Mouse (Mus musculus) heart, adult 9 months (tissue): ENCODE measurements around the gene Tnfsf13b.

ENCODE experiments used
- DNase-seq, 2 experiments: peaks; one replicate each; pipeline ENCODE4 v3.0.0; 2022; ENCODE audit warnings: low spot score in 2 of 2

Tnfsf13b gene

DNA sequence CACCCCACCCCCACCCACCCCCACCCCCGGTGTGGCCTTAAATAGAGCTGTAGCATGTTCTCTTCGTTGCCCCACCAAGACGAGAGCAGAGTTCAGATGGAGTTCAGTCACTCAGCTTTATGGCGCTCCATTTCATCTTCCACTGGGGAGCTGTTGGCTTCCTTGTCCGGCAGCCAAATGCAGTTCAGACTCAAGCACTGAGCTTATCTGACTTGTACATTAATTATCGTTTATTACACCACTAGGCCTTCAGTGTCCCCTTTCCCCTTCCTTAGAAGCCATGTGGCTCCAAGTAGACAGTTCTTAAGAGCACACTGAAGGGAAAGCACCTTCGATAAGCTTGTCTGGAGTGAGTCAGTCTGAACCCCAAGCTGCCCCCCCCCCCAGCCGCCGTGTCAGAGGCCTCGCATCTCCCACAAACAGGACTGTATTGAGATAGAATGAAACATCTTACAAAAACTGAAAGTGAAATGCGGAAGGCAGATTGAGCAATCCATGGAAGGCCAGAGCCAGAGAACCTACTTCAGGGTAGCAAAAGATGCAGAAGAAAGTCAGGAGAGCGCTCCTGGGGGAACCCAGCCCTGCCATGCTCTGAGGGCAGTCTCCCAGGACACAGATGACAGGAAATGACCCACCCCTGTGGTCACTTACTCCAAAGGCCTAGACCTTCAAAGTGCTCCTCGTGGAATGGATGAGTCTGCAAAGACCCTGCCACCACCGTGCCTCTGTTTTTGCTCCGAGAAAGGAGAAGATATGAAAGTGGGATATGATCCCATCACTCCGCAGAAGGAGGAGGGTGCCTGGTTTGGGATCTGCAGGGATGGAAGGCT, at the start of gene Tnfsf13b:
Gene Tnfsf13b (plus strand): TSS at position 312 of the 830 bp plus-strand sequence.
- DNase-seq, result peak; percentile 30 to 33

GRCm38 (mm10) chr8:9958338-9958737, 47.9 kb upstream of the Tnfsf13b start:
- no peak for DNase-seq

DNA sequence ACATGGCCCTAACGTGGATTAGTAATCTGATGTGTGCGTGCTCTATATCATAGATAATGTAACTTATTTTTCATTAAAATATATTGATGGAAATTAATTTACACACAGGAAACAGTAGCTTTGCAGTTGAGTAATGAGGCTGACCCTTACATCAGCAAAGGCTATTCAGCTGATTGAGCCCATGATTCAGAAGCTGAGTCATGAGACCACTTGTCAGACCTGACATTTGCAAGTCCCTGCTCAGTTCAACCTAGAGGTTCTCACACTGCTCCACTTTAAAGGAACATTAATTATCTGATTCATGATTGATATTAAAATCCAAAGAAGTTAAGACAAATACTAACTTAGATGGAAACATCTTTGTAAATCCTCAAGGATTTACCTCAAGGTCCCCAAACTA, 46.3 kb upstream of the Tnfsf13b start:
- no peak for DNase-seq

GRCm38 (mm10) chr8:9971866-9972265, 34.4 kb upstream of the Tnfsf13b start:
- DNase-seq, result no peak

DNA sequence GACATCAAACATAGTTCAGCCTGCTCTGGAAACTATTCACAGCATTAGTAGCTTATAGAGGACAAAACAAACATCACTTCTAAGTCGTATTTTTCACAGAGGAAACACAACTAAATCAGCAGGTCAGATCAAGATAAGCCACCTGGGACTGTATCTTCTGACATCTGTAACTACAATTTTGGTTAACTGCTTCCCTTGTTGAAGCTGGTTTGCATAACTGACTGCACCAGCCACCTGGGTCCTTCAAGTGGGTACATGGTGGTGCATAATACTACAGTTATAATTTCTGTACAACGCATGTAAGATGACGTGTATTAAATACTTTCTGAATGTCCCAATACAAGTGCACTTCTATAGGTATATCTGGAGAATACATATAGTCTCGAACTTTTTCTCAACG, 31.0 kb upstream of the Tnfsf13b start:
- DNase-seq, result no peak

GRCm38 (mm10) chr8:9975898-9976611, 30.2 kb upstream of the Tnfsf13b start:
- DNase-seq, result peak; percentile 99

DNA sequence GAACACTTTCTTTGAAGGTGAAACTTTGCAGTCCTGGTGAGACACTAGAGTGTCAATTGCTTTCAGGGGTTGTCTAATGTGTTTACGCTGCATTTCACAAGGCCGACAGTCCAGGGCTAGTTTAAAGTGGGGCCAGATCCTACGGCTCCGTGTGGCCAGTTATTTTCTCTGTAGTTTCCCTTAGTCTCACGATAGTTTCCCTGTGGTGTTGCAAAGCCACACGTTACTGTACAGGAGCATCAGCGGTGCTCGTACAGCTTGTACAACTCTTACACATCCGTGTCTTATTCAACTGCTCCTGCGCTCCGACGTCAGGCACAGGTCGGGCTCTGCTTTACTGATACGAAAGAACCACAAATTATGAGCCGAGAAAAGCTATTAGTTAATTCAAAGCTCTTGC, 29.3 kb upstream of the Tnfsf13b start:
- peak in 1 of 2 experiments; percentile 3 for DNase-seq

DNA sequence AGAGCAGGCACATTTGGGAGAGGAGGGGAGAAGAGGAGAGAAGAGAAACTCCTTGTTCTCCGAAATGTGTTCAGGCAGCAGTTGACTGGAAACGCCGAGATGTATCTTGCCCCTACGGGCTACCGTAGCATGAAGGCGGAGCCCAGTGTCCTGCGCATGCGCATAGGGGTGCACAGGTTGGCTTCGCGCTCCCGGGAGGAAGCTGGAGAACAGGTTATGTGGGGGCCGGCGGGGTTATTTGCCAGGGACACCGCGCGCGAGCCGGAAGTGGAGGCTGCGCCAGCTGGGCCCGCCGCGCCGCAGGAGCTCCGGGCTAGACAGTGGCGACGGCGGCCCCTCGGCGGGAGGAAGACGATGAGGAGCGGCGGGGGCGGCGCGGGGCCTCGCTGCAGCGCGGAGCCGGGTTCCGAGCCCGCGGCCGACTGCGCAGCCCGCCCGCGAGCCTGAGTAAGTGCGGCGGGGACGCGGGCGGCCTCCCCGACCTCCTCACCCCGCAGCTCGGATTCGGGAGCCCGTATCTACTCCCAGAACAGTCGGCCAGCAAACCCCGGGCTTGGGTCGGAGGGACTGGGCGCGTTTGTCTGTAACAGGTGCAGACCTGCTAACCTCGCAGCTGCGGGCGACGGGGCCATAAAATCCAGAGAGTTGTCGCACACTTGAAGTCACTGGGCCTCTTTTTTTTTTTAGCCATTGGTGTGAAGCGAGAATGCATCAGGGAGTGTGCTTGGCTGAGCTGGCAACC, 28.5 kb upstream of the Tnfsf13b start, which contains the start of the genes Lig4 and Abhd13:
Gene Lig4 (minus strand): TSS at position 114 of the 742 bp plus-strand sequence.
Gene Abhd13 (plus strand): TSS at position 135 of the 742 bp plus-strand sequence.
- DNase-seq, result peak; percentile 96 to 98

DNA sequence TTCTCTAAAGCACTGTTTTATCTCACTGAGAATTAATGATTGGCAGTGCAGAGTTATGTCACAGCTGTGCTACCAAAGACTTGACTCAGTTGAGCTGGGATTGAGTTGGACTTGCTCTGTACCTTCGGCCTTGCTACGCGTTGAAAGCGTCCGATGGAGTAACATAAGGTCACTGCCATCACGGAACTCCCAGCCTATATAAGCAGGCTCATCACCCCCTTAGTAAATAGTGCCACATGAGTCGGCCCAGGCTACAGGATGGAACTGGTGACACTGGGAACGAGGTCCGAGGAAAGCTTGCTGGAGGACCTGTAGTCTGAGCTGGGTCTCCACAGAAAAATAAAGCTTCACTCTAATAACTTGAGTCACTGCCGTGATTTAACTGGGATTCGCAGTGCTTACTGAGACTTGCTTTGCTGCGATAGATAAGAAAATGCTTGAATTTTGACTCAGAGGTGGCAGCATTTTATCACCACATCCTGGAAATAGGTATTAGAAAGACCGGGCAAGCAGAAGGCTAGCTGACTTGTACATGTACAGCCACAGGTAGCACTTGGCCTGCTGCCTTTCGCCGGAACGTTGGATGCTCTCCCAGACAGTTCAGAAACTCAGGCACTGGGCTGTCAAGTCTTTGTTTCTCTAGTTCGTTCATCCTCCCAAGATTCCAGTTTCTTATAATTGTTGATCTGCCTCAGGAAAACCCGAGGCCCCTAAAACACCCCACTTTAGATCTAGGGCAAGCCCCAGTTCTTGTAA, 27.6 kb upstream of the Tnfsf13b start:
- DNase-seq, result peak in 1 of 2 experiments; percentile 10

DNA sequence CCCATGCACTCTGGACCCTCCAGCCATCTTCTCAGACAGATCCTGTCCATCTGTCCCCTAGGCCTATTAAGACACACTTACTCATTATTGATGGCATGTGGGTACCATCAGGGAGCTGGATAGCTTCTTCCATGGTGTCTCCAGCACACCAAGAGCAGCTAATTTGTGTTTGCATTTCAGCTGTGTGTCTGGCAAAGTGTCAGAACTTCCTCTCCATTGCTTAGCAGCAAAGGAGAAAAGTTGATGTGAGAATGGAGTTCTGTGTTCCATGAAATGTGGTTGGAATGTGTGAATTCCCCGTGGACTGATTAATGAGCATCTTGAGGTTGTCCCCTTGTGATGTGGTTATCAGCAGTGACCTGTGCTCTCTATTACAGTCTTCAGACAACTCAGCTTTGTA, 26.5 kb upstream of the Tnfsf13b start:
- DNase-seq, result no peak

GRCm38 (mm10) chr8:9980188-9980587, 26.1 kb upstream of the Tnfsf13b start:
- no peak for DNase-seq

DNA sequence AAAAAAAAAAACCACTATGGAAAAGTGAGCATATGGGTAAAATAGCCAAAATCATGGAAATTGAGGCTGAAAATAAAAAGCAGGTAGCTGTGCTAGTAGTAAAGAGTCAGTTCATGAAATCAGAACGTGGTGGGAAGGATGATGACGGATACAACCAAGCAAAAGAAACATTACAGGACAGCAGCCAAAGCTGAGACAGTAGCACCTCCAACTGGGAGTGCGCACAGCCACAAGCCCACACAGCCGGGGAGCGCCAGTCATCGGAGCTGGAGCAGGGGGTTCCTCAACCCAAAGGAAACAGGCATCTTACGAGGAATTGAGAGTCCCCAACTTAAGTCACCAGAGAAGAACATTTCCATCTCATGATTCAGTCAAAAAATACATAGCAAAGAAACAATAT, 2.2 kb upstream of the Tnfsf13b start:
- DNase-seq, result no peak

DNA sequence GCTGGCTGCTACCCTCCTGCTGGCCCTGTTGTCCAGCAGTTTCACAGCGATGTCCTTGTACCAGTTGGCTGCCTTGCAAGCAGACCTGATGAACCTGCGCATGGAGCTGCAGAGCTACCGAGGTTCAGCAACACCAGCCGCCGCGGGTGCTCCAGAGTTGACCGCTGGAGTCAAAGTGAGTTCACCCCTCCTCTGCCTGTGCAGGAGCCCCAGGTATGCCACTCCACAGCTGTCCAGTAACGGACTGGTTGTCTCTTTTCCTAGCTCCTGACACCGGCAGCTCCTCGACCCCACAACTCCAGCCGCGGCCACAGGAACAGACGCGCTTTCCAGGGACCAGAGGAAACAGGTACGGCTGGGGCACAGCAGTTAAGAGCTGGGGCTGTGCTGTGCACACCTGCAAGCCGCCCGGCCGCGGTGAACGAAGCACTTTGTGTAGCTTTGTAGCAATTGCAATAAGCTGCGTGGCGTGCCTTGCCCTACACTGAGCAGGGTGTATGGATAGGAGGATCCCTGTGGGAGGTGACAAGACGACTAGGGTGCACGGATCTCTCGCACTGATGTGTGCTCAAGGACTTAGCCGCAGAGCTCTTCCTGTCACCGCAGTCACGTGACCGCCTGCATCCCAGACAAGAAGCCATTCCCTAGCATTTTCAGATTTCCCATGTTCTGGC, 856 bp downstream of the Tnfsf13b start:
- DNase-seq, result peak in 1 of 2 experiments; percentile 3

DNA sequence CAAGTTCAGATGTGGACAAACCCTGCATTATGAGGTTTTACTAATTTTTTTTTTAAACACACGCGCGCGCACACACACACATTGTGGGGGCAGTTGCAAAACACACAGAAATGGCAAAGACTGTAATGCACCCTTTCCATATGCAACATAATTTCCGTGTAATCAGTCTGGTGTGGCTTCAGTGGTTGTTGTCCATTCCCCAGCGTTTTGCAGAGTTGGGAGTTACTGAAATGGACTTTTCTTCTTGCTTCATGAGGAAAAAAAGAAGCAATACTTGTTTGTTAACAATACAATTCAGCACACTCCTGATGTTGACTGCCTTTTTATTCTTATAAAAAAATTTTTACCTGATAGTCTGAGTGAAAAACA, 1.4 kb downstream of the Tnfsf13b start:
- no peak for DNase-seq

DNA sequence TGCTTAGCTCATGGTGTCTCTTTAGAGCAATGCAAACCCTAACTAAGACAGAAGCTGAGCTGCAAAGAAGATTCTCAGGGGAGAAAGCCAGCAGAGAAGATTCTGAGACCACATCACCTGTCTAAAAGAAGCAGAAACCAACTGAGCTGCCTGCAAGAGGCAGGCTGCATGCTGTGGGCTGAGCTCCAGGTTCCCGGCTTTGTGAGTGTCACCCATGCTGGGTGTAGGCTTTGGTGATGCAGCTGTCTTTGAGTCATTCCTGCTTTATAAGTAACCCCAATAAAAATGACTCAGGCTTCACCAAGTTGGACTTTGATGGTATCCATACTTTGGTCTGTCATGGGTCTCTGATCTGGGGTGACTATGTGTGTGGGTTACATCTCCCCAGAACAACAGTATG, 10.0 kb downstream of the Tnfsf13b start:
- no peak for DNase-seq

GRCm38 (mm10) chr8:10017231-10017630, 11.0 kb downstream of the Tnfsf13b start:
- peak; percentile 7 to 35 for DNase-seq

DNA sequence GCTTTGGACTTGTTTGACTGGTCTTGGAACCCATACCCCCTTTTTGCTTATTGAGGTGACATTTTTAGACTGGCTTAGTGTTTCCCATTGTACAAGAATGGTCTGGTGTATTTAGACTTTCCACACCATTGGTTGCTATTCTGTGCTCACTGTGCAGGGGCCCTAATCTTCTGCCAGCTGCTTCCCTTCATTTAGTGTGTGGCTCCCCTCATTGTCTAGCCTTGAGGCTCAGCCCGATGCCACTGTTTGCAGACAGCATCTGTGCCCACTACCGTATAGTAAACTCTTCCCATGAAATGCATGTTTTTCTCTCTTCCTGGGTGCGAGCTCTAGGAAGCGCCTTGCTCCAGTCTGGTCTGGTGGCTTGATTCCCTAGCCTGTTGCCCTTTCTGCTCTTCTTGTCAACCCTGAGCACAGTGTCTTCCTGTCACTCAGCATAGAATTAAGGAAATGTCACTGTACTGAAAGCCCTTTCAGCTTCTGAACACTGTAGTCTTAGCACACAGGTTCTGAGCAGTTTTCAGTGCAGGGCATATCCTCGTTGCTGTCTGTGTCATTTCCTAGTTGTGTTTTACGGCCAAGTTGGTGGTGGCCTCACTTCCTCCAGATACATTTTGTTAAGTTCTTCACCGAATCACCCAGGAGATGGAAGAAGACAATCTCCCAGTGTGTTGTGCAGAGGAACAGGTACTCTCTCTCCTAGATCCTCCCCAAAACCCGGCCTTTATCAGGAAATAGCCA, 24.2 kb downstream of the Tnfsf13b start:
- no peak for DNase-seq

- DNase-seq, result no peak
Observed at GRCm38 (mm10) chr8:10031177-10031576, 24.9 kb downstream of the Tnfsf13b start.

DNA sequence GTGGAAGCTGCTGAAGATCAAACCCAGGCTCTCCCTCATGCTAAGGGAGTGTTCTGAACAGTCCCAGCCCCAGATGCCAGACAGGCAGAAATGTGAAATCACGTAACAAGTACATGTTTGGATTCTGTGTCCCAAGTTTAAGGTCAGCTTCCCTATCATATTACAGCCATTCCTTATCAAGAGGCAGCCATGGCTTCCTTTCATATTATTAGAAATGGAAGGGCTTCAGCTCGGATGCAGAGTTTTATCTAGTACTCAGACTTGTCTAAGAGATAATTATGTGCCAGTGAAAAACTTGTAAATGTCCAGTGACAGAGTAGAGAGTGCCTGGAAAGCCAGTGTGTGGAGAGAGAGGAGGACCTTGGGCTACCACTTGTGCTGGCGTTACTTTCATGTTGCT, 34.6 kb downstream of the Tnfsf13b start:
- peak; percentile 54 to 56 for DNase-seq

DNA sequence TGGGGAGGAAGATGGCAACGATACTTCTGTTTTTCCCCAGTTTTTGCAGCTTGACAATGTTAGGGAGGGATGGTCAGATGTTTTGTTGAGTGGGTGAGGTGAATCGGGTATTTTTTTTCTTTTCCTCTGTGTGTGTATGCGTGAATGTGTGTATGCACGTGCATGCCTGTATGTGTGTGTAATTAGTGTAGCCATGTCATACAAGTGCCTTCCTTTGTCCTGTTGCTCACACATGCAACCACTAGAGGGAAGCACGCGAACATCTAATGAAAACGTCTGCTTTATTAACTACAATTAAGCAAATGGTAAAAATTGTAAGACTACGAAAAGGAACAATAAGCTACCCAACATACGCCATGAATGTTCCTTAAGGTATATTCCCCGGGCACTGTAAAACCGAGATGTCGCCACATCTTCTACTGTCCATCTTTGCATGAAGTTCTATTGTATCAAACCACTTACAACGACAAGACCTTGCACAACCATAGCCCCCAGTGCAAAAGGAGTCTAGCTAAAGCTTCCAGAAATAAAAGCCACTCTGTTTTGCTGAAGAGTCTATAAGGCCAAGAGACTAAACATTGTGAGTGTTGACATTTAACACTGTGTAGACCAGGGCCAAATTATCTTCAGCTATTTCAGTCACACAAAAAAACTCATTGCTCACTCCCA, 37.7 kb downstream of the Tnfsf13b start:
- DNase-seq, result no peak
